Mouse (Mus musculus) CD4-positive helper T cell, adult 2 months (primary cell): ENCODE data around the gene Tbxa2r.
A peak's percentile ranks its signal among the peaks of the same experiment; 100 is the strongest.

Experiments
- DNase-seq: peaks from one replicate; pipeline ENCODE4 v3.0.0-alpha.2; 2012; ENCODE audit warnings: low read depth, missing footprints, low spot score

Tbxa2r gene

GRCm38 (mm10) chr10:81328386-81328785 lies at the start of gene Tbxa2r:
TSS of gene Tbxa2r (plus strand) at chr10:81328731.
- peak; percentile 57 for DNase-seq

- DNase-seq, result no peak
Measured at GRCm38 (mm10) chr10:81279496-81279895, 49.0 kb upstream of the Tbxa2r start.

- no peak for DNase-seq
Measured at GRCm38 (mm10) chr10:81284189-81284588, 44.3 kb upstream of the Tbxa2r start.

GRCm38 (mm10) chr10:81284719-81285118 lies 43.8 kb upstream of the Tbxa2r start:
- no peak for DNase-seq

GRCm38 (mm10) chr10:81285694-81286450 lies 42.7 kb upstream of the Tbxa2r start:
- peak; percentile 92 for DNase-seq

- peak; percentile 45 for DNase-seq
Measured at GRCm38 (mm10) chr10:81286586-81286985, 41.9 kb upstream of the Tbxa2r start.

- DNase-seq, result peak; percentile 73
Measured at GRCm38 (mm10) chr10:81287513-81288157, 40.9 kb upstream of the Tbxa2r start.

- peak; percentile 47 for DNase-seq
Measured at GRCm38 (mm10) chr10:81288601-81289000, 39.9 kb upstream of the Tbxa2r start.

GRCm38 (mm10) chr10:81289278-81289677 lies 39.3 kb upstream of the Tbxa2r start:
- peak; percentile 73 for DNase-seq

- DNase-seq, result no peak
Measured at GRCm38 (mm10) chr10:81289811-81290210, 38.7 kb upstream of the Tbxa2r start.

- peak; percentile 59 for DNase-seq
Measured at GRCm38 (mm10) chr10:81290698-81291460, 37.7 kb upstream of the Tbxa2r start.

GRCm38 (mm10) chr10:81291511-81292104 lies 36.9 kb upstream of the Tbxa2r start, which contains the start of gene Tjp3:
TSS of gene Tjp3 (minus strand) at chr10:81291581.
- peak; percentile 68 for DNase-seq

- DNase-seq, result peak; percentile 100
Measured at GRCm38 (mm10) chr10:81292554-81293333, 35.8 kb upstream of the Tbxa2r start, which contains the start of gene Pip5k1c. TSS of gene Pip5k1c (plus strand) at chr10:81292963.

GRCm38 (mm10) chr10:81293334-81294030 lies 35.0 kb upstream of the Tbxa2r start:
- DNase-seq, result no peak

GRCm38 (mm10) chr10:81294442-81294841 lies 34.1 kb upstream of the Tbxa2r start:
- DNase-seq, result no peak

GRCm38 (mm10) chr10:81295185-81295584 lies 33.3 kb upstream of the Tbxa2r start:
- DNase-seq, result no peak

GRCm38 (mm10) chr10:81297246-81297645 lies 31.3 kb upstream of the Tbxa2r start:
- no peak for DNase-seq

GRCm38 (mm10) chr10:81297845-81298244 lies 30.7 kb upstream of the Tbxa2r start:
- peak; percentile 72 for DNase-seq

- DNase-seq, result peak; percentile 60
Measured at GRCm38 (mm10) chr10:81298369-81299100, 30.0 kb upstream of the Tbxa2r start.
